Mouse (Mus musculus) monocyte, adult 2 months (primary cell): ENCODE data around the gene AU021092.
"Not testable (repeated sequence)": the region's sequence is repeated elsewhere in the genome, so short reads cannot be mapped to it uniquely, and the experiment has no call there.

Experiments
- DNase-seq, 2 experiments: peaks; one replicate each; pipeline ENCODE4 v3.0.0; 2022; ENCODE audit warnings: low spot score in 2 of 2, low read depth in 1 of 2

The AU021092 gene

GRCm38 (mm10) chr16:5222140-5222539, at the start of gene AU021092:
TSS of gene AU021092 (minus strand) at chr16:5222299.
- no peak for DNase-seq

GRCm38 (mm10) chr16:5271411-5272035, 49.4 kb upstream of the AU021092 start:
- DNase-seq, result no peak

GRCm38 (mm10) chr16:5263926-5264325, 41.8 kb upstream of the AU021092 start:
- DNase-seq, result no peak

- no peak for DNase-seq
These were observed 41.1 kb upstream of the AU021092 start for GRCm38 (mm10) chr16:5263156-5263555.

GRCm38 (mm10) chr16:5255779-5256496, 33.8 kb upstream of the AU021092 start, which contains the start of gene Eef2kmt:
TSS of gene Eef2kmt (minus strand) at chr16:5255983.
- peak; percentile 96 to 99 for DNase-seq

- no peak for DNase-seq
These were observed 33.1 kb upstream of the AU021092 start for GRCm38 (mm10) chr16:5255081-5255740.

GRCm38 (mm10) chr16:5254346-5255025, 32.4 kb upstream of the AU021092 start:
- peak; percentile 70 to 71 for DNase-seq

GRCm38 (mm10) chr16:5252260-5252659, 30.2 kb upstream of the AU021092 start:
- DNase-seq, result no peak

- DNase-seq, result no peak
These were observed 28.8 kb upstream of the AU021092 start for GRCm38 (mm10) chr16:5250891-5251290.

GRCm38 (mm10) chr16:5244411-5244810, 22.3 kb upstream of the AU021092 start:
- DNase-seq, result peak in 1 of 2 experiments; percentile 32

- DNase-seq, result no peak
These were observed 20.8 kb upstream of the AU021092 start for GRCm38 (mm10) chr16:5242882-5243281.

GRCm38 (mm10) chr16:5242355-5242754, 20.3 kb upstream of the AU021092 start:
- DNase-seq, result no peak

- peak; percentile 77 to 85 for DNase-seq
These were observed 11.6 kb upstream of the AU021092 start, which contains the start of gene Alg1 for GRCm38 (mm10) chr16:5233418-5234313. TSS of gene Alg1 (plus strand) at chr16:5233621.

GRCm38 (mm10) chr16:5232982-5233381, 10.9 kb upstream of the AU021092 start:
- no peak for DNase-seq

GRCm38 (mm10) chr16:5228103-5228502, 6.0 kb upstream of the AU021092 start:
- not testable (repeated sequence) for DNase-seq

- DNase-seq, result not testable (repeated sequence)
These were observed 5.4 kb upstream of the AU021092 start for GRCm38 (mm10) chr16:5227501-5227900.

- not testable (repeated sequence) for DNase-seq
These were observed 4.4 kb upstream of the AU021092 start for GRCm38 (mm10) chr16:5226534-5226933.

GRCm38 (mm10) chr16:5221403-5221802, 696 bp downstream of the AU021092 start:
- no peak for DNase-seq

GRCm38 (mm10) chr16:5217341-5218133, 4.6 kb downstream of the AU021092 start:
- DNase-seq, result no peak
